Mouse (Mus musculus) hindbrain, embryonic 11.5 days (tissue): ENCODE measurements around the gene Ubald2. TPM values are rescaled to one million over a fixed set of nuclear protein-coding genes. Genes with fewer than 3 reads are reported as not detected.
A peak's percentile ranks its signal among the peaks of the same experiment; 100 is the strongest.

ENCODE experiments used
- ATAC-seq: fragments of 200-750 bp; cut with Nextera tagmentation; 2 replicates; pipeline ENCODE4 v1.8.0; 2017; ENCODE audit warnings: mild to moderate bottlenecking, moderate TSS enrichment, moderate library complexity; ENCODE audit not compliant: low FRiP score
- DNase-seq: peaks from one replicate; pipeline ENCODE4 v3.0.0-alpha.2; 2015; ENCODE audit warnings: low spot score
- H3K27ac ChIP-seq: fragments of 300-500 bp; sonication (generic); 2 replicates; pipeline ENCODE4 v1.5.1; 2014; ENCODE audit warnings: mild to moderate bottlenecking, low read depth, low read length
- H3K27me3 ChIP-seq: fragments of 300-500 bp; sonication (generic); 2 replicates; pipeline ENCODE4 v1.6.1; 2014; ENCODE audit warnings: mild to moderate bottlenecking, low read length, moderate library complexity, mixed read lengths; ENCODE audit not compliant: control insufficient read depth, insufficient read depth
- H3K36me3 ChIP-seq: fragments of 300-500 bp; sonication (generic); 2 replicates; pipeline ENCODE4 v1.6.1; 2014; ENCODE audit warnings: mild to moderate bottlenecking, low read length, moderate library complexity, mixed read lengths; ENCODE audit not compliant: control insufficient read depth, insufficient read depth
- H3K4me1 ChIP-seq: fragments of 300-500 bp; sonication (generic); replicated peaks from 2 replicates; pipeline ENCODE4 v1.6.1; 2014; ENCODE audit warnings: low read length, mixed read lengths; ENCODE audit not compliant: control insufficient read depth, insufficient read depth
- H3K4me2 ChIP-seq: fragments of 300-500 bp; sonication (generic); replicated peaks from 2 replicates; pipeline ENCODE4 v1.6.1; 2014; ENCODE audit warnings: mild to moderate bottlenecking, low read depth, low read length
- H3K4me3 ChIP-seq: fragments of 300-500 bp; sonication (generic); 2 replicates; pipeline ENCODE4 v1.5.1; 2014; ENCODE audit warnings: low read depth, low read length
- H3K9ac ChIP-seq: fragments of 300-500 bp; sonication (generic); 2 replicates; pipeline ENCODE4 v1.6.1; 2014; ENCODE audit warnings: low read depth, low read length
- H3K9me3 ChIP-seq: fragments of 300-500 bp; sonication (generic); 2 replicates; pipeline ENCODE4 v1.6.1; 2016; ENCODE audit warnings: low read length; ENCODE audit not compliant: control insufficient read depth
- WGBS: fragments of 180-500 bp; shearing (Covaris S2); extraction: QIAGEN DNeasy Blood & Tissue Kit; methylation state at CpG from one replicate; pipeline ENCODE4 v1.1.7; 2014; 5-methylcytosine and 5-hydroxymethylcytosine counted together
- polyA plus RNA-seq: library from polyadenylated mRNA; unstranded; fragments of >200 nt; fragmentation: Nextera tagmentation; extraction: Ambion mirVana; gene quantifications from 2 replicates; pipeline ENCODE4 v1.2.1, GENCODE M21; 2014

Ubald2 gene
- polyA plus RNA-seq, result 77.9 and 81.2 TPM in 2 replicates

- H3K4me2 ChIP-seq, result peak within 1 kb of the TSS; percentile 86
- 0 out of 2 replicates have a peak, but pooled peaks cover 4% of the 10 kb centered on the region for H3K36me3 ChIP-seq
- H3K27me3 ChIP-seq, result no peaks in the 10 kb centered on the region
- WGBS, result 2% methylated on average over 47 of the region's 66 CpGs
- peaks cover 16% of the 10 kb centered on the region for H3K4me1 ChIP-seq
- peak within 1 kb of the TSS; percentile 96 for H3K9ac ChIP-seq
- no peaks in the 10 kb centered on the region for H3K9me3 ChIP-seq
- DNase-seq (peak; percentile 98), ATAC-seq (peak; percentile 97)
- H3K4me3 ChIP-seq, result peak within 1 kb of the TSS; percentile 97
- peak within 1 kb of the TSS; percentile 94 for H3K27ac ChIP-seq
These were observed at the start of gene Ubald2 for GRCm38 (mm10) chr11:116433356-116434286. TSS of gene Ubald2 (plus strand) at chr11:116434094.

- no peaks in the 10 kb centered on the region; the same call in 1 of the 2 replicates for H3K4me1 ChIP-seq
- DNase-seq (no peak), ATAC-seq (no peak)
- H3K27ac ChIP-seq, result no peak overlapping the region
- WGBS, result 84% methylated on average over 11 of the region's 11 CpGs
- H3K9me3 ChIP-seq, result no peaks in the 10 kb centered on the region
- no peaks in the 10 kb centered on the region for H3K36me3 ChIP-seq
- no peak overlapping the region for H3K4me3 ChIP-seq
- no peak overlapping the region for H3K9ac ChIP-seq
- H3K4me2 ChIP-seq, result no peak overlapping the region
- no peaks in the 10 kb centered on the region for H3K27me3 ChIP-seq
These were observed 49.7 kb upstream of the Ubald2 start for GRCm38 (mm10) chr11:116384171-116384570.

- no peaks in the 10 kb centered on the region for H3K36me3 ChIP-seq
- no peak overlapping the region for H3K27ac ChIP-seq
- 42% methylated on average over 5 of the region's 5 CpGs for WGBS
- no peaks in the 10 kb centered on the region; the same call in 1 of the 2 replicates for H3K4me1 ChIP-seq
- no peak overlapping the region for H3K9ac ChIP-seq
- no peak overlapping the region for H3K4me2 ChIP-seq
- DNase-seq (no peak), ATAC-seq (no peak)
- H3K4me3 ChIP-seq, result no peak overlapping the region
- no peaks in the 10 kb centered on the region for H3K9me3 ChIP-seq
- H3K27me3 ChIP-seq, result no peaks in the 10 kb centered on the region
These were observed 47.9 kb upstream of the Ubald2 start for GRCm38 (mm10) chr11:116385999-116386398.

- H3K27ac ChIP-seq, result 0 out of 2 replicates have a peak overlapping the region, but pooled peaks have one; percentile 0
- H3K4me1 ChIP-seq, result no peaks in the 10 kb centered on the region; the same call in 1 of the 2 replicates
- H3K4me2 ChIP-seq, result peak overlapping the region; percentile 5
- no peaks in the 10 kb centered on the region for H3K27me3 ChIP-seq
- no peak for ATAC-seq
- no peak overlapping the region for H3K4me3 ChIP-seq
- DNase-seq, result peak; percentile 49
- H3K9ac ChIP-seq, result no peak overlapping the region
- WGBS, result 18% methylated on average over 15 of the region's 16 CpGs
- no peaks in the 10 kb centered on the region for H3K9me3 ChIP-seq
- no peaks in the 10 kb centered on the region for H3K36me3 ChIP-seq
These were observed 46.5 kb upstream of the Ubald2 start for GRCm38 (mm10) chr11:116387086-116388071.

GRCm38 (mm10) chr11:116388841-116389480, 44.9 kb upstream of the Ubald2 start:
- ATAC-seq, result no peak

GRCm38 (mm10) chr11:116394769-116395168, 39.1 kb upstream of the Ubald2 start:
- H3K4me2 ChIP-seq, result no peak overlapping the region
- ATAC-seq (no peak), DNase-seq (no peak)
- H3K36me3 ChIP-seq, result no peaks in the 10 kb centered on the region
- no peaks in the 10 kb centered on the region for H3K9me3 ChIP-seq
- no peak overlapping the region for H3K4me3 ChIP-seq
- H3K4me1 ChIP-seq, result no peaks in the 10 kb centered on the region
- H3K27ac ChIP-seq, result no peak overlapping the region
- H3K9ac ChIP-seq, result no peak overlapping the region
- H3K27me3 ChIP-seq, result no peaks in the 10 kb centered on the region
- WGBS, result 88% methylated on average over 4 of the region's 4 CpGs

More at GRCm38 (mm10) chr11:116388841-116389480, 44.9 kb upstream of the Ubald2 start:
- Histone ChIP-seq H3K36me3 (no peaks in the 10 kb centered on the region), H3K27me3 (no peaks in the 10 kb centered on the region), H3K4me1 (no peaks in the 10 kb centered on the region; the same call in 1 of the 2 replicates), H3K9ac (no peak overlapping the region), H3K9me3 (no peaks in the 10 kb centered on the region), H3K4me2 (no peak overlapping the region), H3K27ac (no peak overlapping the region), H3K4me3 (no peak overlapping the region)
- DNase-seq, result peak; percentile 22
- WGBS, result 66% methylated on average over 14 of the region's 14 CpGs

- no peak for DNase-seq
These were observed 37.5 kb upstream of the Ubald2 start for GRCm38 (mm10) chr11:116396276-116396933.

More at GRCm38 (mm10) chr11:116396276-116396933, 37.5 kb upstream of the Ubald2 start:
- Histone ChIP-seq H3K36me3 (no peaks in the 10 kb centered on the region), H3K9ac (no peak overlapping the region), H3K4me3 (no peak overlapping the region), H3K27me3 (no peaks in the 10 kb centered on the region), H3K4me1 (no peaks in the 10 kb centered on the region), H3K4me2 (no peak overlapping the region), H3K9me3 (no peaks in the 10 kb centered on the region), H3K27ac (no peak overlapping the region)
- no peak for ATAC-seq
- WGBS, result 89% methylated on average over 11 of the region's 11 CpGs
